Mouse (Mus musculus) MEL (cell line): ENCODE measurements around the gene Rasgrp3. TPM values are rescaled to one million over a fixed set of nuclear protein-coding genes. Genes with fewer than 3 reads are reported as not detected.

Experiments used
- DNase-seq: peaks from one replicate; pipeline ENCODE4 v3.0.0; 2011; ENCODE audit warnings: low read depth, low spot score
- H3K27ac ChIP-seq: 2 replicates; pipeline ENCODE4 v1.5.1; 2012; ENCODE audit warnings: low read depth, mild to moderate bottlenecking, control low read depth, low read length, moderate library complexity; ENCODE audit not compliant: control insufficient read depth
- H3K27me3 ChIP-seq, 2 experiments: fragments of 150-350 bp in 1 of 2; sonication (generic) in 1 of 2; 2 replicates each; pipeline ENCODE4 v1.6.1; 2012; ENCODE audit warnings: low read length in 2 of 2, mild to moderate bottlenecking in 2 of 2, improper control_type of control experiment in 1 of 2, moderate library complexity in 1 of 2; ENCODE audit not compliant: insufficient read depth in 2 of 2, control insufficient read depth in 1 of 2
- H3K36me3 ChIP-seq, 2 experiments: 2 replicates each; pipeline ENCODE4 v1.6.1; 2012 to 2014; ENCODE audit warnings: low read length in 2 of 2, improper control_type of control experiment in 1 of 2, inconsistent platforms in 1 of 2, mild to moderate bottlenecking in 1 of 2; ENCODE audit not compliant: insufficient read depth in 2 of 2, control insufficient read depth in 1 of 2
- H3K4me1 ChIP-seq, 2 experiments: fragments of 150-350 bp in 1 of 2; sonication (generic) in 1 of 2; 2 replicates each; pipeline ENCODE4 v1.6.1; 2012; ENCODE audit warnings: low read length in 2 of 2, improper control_type of control experiment in 1 of 2, mild to moderate bottlenecking in 1 of 2; ENCODE audit not compliant: insufficient read depth in 2 of 2, control insufficient read depth in 1 of 2
- H3K4me3 ChIP-seq, 2 experiments: fragments of 150-350 bp in 1 of 2; sonication (generic) in 1 of 2; 2 replicates each; pipeline ENCODE4 v1.5.1; 2012; ENCODE audit warnings: low read depth in 2 of 2, low read length in 2 of 2, mild to moderate bottlenecking in 2 of 2, moderate library complexity in 2 of 2, control low read depth in 1 of 2, improper control_type of control experiment in 1 of 2; ENCODE audit not compliant: control insufficient read depth in 1 of 2, insufficient read depth in 1 of 2
- H3K79me2 ChIP-seq: 2 replicates; pipeline ENCODE4 v1.6.1; 2012; ENCODE audit warnings: mild to moderate bottlenecking, low read length, moderate library complexity; ENCODE audit not compliant: control insufficient read depth, poor library complexity, insufficient read depth
- H3K9ac ChIP-seq: 2 replicates; pipeline ENCODE4 v1.6.1; 2012; ENCODE audit warnings: low read depth, mild to moderate bottlenecking, control low read depth, low read length, moderate library complexity; ENCODE audit not compliant: control insufficient read depth, poor library complexity, severe bottlenecking
- H3K9me3 ChIP-seq: fragments of 150-350 bp; sonication (generic); replicated peaks from 2 replicates; pipeline ENCODE4 v1.6.1; 2012; ENCODE audit warnings: mild to moderate bottlenecking, low read length, improper control_type of control experiment, moderate library complexity; ENCODE audit not compliant: insufficient read depth
- BHLHE40 ChIP-seq: IDR thresholded peaks from 2 replicates; pipeline ENCODE4 v1.6.1; 2012; ENCODE audit warnings: low read depth, mild to moderate bottlenecking, inconsistent platforms, low read length, improper control_type of control experiment, borderline replicate concordance
- CHD1 ChIP-seq: IDR thresholded peaks from 2 replicates; pipeline ENCODE4 v1.6.1; 2012; ENCODE audit warnings: low read depth, mild to moderate bottlenecking, inconsistent platforms, low read length, improper control_type of control experiment
- ETS1 ChIP-seq: IDR thresholded peaks from 2 replicates; pipeline ENCODE4 v1.6.1; 2012; ENCODE audit warnings: low read depth, mild to moderate bottlenecking, inconsistent platforms, low read length, improper control_type of control experiment, moderate library complexity
- GABPA ChIP-seq: IDR thresholded peaks from 2 replicates; pipeline ENCODE4 v1.6.1; 2012; ENCODE audit warnings: low read depth, mild to moderate bottlenecking, inconsistent platforms, low read length, improper control_type of control experiment, moderate library complexity
- GATA1 ChIP-seq: IDR thresholded peaks from 2 replicates; pipeline ENCODE4 v1.6.1; 2011; ENCODE audit warnings: low read depth, low read length, improper control_type of control experiment
- KAT2A ChIP-seq: conservative IDR thresholded peaks from 2 replicates; pipeline ENCODE4 v1.6.1; 2012; ENCODE audit warnings: low read depth, low read length, improper control_type of control experiment, inconsistent platforms
- MAFK ChIP-seq: IDR thresholded peaks from 2 replicates; pipeline ENCODE4 v1.6.1; 2011; ENCODE audit warnings: low read depth, mild to moderate bottlenecking, low read length, improper control_type of control experiment, borderline replicate concordance
- MAX ChIP-seq: IDR thresholded peaks from 2 replicates; pipeline ENCODE4 v1.6.1; 2011; ENCODE audit warnings: low read length, improper control_type of control experiment
- MXI1 ChIP-seq: IDR thresholded peaks from 2 replicates; pipeline ENCODE4 v1.6.1; 2011; ENCODE audit warnings: mild to moderate bottlenecking, low read depth, low read length, improper control_type of control experiment
- MYB ChIP-seq: IDR thresholded peaks from 2 replicates; pipeline ENCODE4 v1.6.1; 2011; ENCODE audit warnings: mild to moderate bottlenecking, low read depth, low read length, improper control_type of control experiment
- NELFE ChIP-seq: IDR thresholded peaks from 2 replicates; pipeline ENCODE4 v1.6.1; 2011; ENCODE audit warnings: low read depth, low read length, improper control_type of control experiment
- POLR2AphosphoS2 ChIP-seq: IDR thresholded peaks from 2 replicates; pipeline ENCODE4 v1.6.1; 2011; ENCODE audit warnings: low read length, improper control_type of control experiment
- POLR2AphosphoS5 ChIP-seq: IDR thresholded peaks from 2 replicates; pipeline ENCODE4 v1.6.1; 2012; ENCODE audit warnings: low read depth, borderline replicate concordance, mild to moderate bottlenecking, inconsistent platforms, low read length, moderate library complexity, mixed read lengths
- RCOR1 ChIP-seq: IDR thresholded peaks from 2 replicates; pipeline ENCODE4 v1.6.1; 2012; ENCODE audit warnings: low read depth, mild to moderate bottlenecking, inconsistent platforms, low read length, improper control_type of control experiment
- SIN3A ChIP-seq: IDR thresholded peaks from 2 replicates; pipeline ENCODE4 v1.6.1; 2012; ENCODE audit warnings: low read length, improper control_type of control experiment, inconsistent platforms
- SMC3 ChIP-seq: IDR thresholded peaks from 2 replicates; pipeline ENCODE4 v1.6.1; 2011; ENCODE audit warnings: low read depth, low read length, improper control_type of control experiment
- USF2 ChIP-seq, 2 experiments: IDR thresholded peaks; 2 replicates each; pipeline ENCODE4 v1.6.1; 2011 to 2012; ENCODE audit warnings: improper control_type of control experiment in 2 of 2, low read length in 2 of 2, borderline replicate concordance in 1 of 2, inconsistent platforms in 1 of 2, low read depth in 1 of 2, mild to moderate bottlenecking in 1 of 2; ENCODE audit not compliant: insufficient read depth in 1 of 2
- ZC3H11A ChIP-seq: IDR thresholded peaks from 2 replicates; pipeline ENCODE4 v1.6.1; 2012; ENCODE audit warnings: low read depth, mild to moderate bottlenecking, inconsistent platforms, low read length, improper control_type of control experiment
- ZNF384 ChIP-seq: IDR thresholded peaks from 2 replicates; pipeline ENCODE4 v1.6.1; 2012; ENCODE audit warnings: low read depth, mild to moderate bottlenecking, inconsistent platforms, low read length, improper control_type of control experiment
- polyA plus RNA-seq, 2 experiments: library from polyadenylated mRNA; stranded (reverse) in 1 of 2; unstranded in 1 of 2; fragments of >175 nt in 1 of 2; fragments of >200 nt in 1 of 2; gene quantifications; 2 replicates each; pipeline versions ENCODE4 v1.2.1 to v1.2.4; 2012; ENCODE audit warnings: low replicate concordance in 2 of 2, low read depth in 1 of 2; ENCODE audit not compliant: insufficient read length in 2 of 2, insufficient read depth in 1 of 2, missing spikeins in 1 of 2
- total RNA-seq: library from RNA; depleted of rRNA; stranded (reverse); fragments of 300-350 nt; gene quantifications from 2 replicates; pipeline ENCODE4 v1.2.3, GENCODE M21; 2012

Rasgrp3 gene
- total and polyA plus RNA-seq, 3 experiments, result not detected

- H3K9me3 ChIP-seq, result no peaks in the 10 kb centered on the region
- no peak overlapping the region for H3K27ac ChIP-seq
- no peak overlapping the region for H3K4me3 ChIP-seq
- no peak overlapping the region for H3K9ac ChIP-seq
- H3K79me2 ChIP-seq, result no peaks in the 10 kb centered on the region
- no peaks in the 10 kb centered on the region for H3K36me3 ChIP-seq
- no peak for DNase-seq
- no peaks in the 10 kb centered on the region for H3K27me3 ChIP-seq
- H3K4me1 ChIP-seq, result no peaks in the 10 kb centered on the region
- TF ChIP-seq RCOR1, result no peak
- no peak for TF ChIP-seq BHLHE40
- TF ChIP-seq MXI1, result no peak
- TF ChIP-seq SMC3, result no peak
- no peak for TF ChIP-seq ZNF384
- TF ChIP-seq NELFE, result no peak
- TF ChIP-seq MAX, result no peak
- TF ChIP-seq KAT2A, result no peak
- TF ChIP-seq CHD1, result no peak
- TF ChIP-seq GABPA, result no peak
- no peak for TF ChIP-seq MYB
- no peak for TF ChIP-seq SIN3A
- no peak for TF ChIP-seq MAFK
- TF ChIP-seq USF2 (IDR thresholded peaks at IDR 0.05; ENCODE audit: borderline replicate concordance in 1 of 2, insufficient read depth in 1 of 2, low read depth in 1 of 2, low read length in 2 of 2), result no peak
Measured at GRCm38 (mm10) chr17:75439062-75439461, 3.4 kb downstream of the Rasgrp3 start.

DNA sequence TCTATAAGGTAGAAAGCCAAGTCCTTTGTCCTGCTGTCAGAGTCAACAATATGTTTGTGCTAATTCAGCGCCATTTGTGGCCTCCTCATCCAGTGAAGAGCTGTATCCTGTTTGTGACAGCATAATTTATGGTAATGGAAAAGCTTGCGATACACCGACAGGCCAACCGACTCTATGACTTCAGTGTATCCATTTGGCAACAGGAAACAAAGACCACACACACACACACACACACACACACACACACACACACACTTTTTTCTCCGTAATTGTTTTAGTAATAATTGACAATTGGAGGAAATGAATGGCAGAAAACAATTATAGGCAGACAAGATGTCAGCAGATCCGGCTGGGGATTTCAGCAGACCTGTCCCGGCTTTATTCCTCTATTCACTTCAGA, 4.9 kb downstream of the Rasgrp3 start:
- no peak for DNase-seq
- no peaks in the 10 kb centered on the region for H3K79me2 ChIP-seq
- H3K27me3 ChIP-seq, result no peaks in the 10 kb centered on the region
- no peak overlapping the region for H3K4me3 ChIP-seq
- no peaks in the 10 kb centered on the region for H3K9me3 ChIP-seq
- H3K27ac ChIP-seq, result no peak overlapping the region
- no peak for TF ChIP-seq ZC3H11A
- no peak for TF ChIP-seq ETS1
- TF ChIP-seq GATA1, result no peak
- no peak for TF ChIP-seq POLR2AphosphoS5
- no peak for TF ChIP-seq POLR2AphosphoS2
- TF ChIP-seq MAX, result no peak
- TF ChIP-seq MAFK, result no peak
- H3K4me1 ChIP-seq, result no peaks in the 10 kb centered on the region
- no peaks in the 10 kb centered on the region for H3K36me3 ChIP-seq
- H3K9ac ChIP-seq, result no peak overlapping the region
